Mouse (Mus musculus) heart, postnatal 36 days (tissue): Measurements from ENCODE around the gene Cryba1. TPM values are rescaled to one million over a fixed set of nuclear protein-coding genes. Genes with fewer than 3 reads are reported as not detected.
"Not testable (repeated sequence)": the region's sequence is repeated elsewhere in the genome, so short reads cannot be mapped to it uniquely, and the experiment has no call there.

Experiments used
- DNase-seq, 2 experiments: peaks; one replicate each; pipeline ENCODE4 v3.0.0; 2021 to 2022
- intact Hi-C: fragments of 180-260 bp; cut with DNase I; formaldehyde crosslinking; loops from one replicate; pipeline ENCODE4 v1.15.1; 2025
- total RNA-seq, 2 experiments: library from RNA; stranded (reverse); gene quantifications; 2 replicates each; pipeline ENCODE4 v1.2.3; 2021

Cryba1 gene
- not detected for total RNA-seq

- intact Hi-C loops, result no loop called here
Observed at GRCm38 (mm10) chr11:77725183-77725582, at the start of gene Cryba1. Cryba1 (minus strand) TSS chr11:77725283.

DNA sequence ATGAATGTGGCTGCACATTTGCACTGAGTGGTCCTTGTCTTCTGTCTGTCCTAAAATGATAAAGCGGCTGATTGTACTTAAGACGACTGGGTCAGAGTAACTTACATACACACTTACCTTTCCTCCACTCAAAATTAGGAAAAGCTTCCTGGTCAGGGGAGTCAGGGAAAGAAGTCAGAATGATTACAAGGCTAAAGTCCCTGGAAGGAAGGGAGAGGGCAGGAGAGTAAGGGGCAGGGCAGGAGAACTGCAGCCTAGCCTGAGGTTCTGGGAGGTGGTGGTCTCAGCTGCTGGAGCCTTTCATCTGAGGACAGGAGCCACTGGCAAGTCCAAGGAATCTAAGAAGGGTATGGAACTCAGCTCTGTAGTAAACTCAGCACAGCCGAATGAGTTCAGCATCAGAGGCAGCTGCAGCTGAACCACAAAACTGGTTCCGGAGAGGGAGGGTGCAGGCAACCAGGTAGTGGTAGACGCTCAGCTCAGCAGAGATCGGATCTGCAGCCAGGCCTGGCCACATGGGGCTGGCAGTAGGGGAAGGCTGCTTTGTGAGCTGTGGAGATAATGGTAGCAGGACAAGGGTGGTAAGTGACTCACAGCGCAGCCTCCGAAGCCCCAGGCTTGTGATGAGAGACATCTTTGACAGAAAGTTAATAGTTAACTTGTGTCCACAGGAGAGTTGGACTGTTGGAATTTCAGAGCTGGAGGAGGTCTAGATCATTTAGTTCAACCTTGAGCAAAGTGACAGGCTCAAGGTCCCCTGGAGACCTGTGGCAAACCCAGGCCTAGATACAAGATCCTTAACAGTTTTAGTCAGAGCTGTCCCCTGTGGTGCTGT is 47.0 kb upstream of the Cryba1 start:
- intact Hi-C loops, result no loop called here

More at GRCm38 (mm10) chr11:77725183-77725582, at the start of gene Cryba1:
- no peak for DNase-seq

DNA sequence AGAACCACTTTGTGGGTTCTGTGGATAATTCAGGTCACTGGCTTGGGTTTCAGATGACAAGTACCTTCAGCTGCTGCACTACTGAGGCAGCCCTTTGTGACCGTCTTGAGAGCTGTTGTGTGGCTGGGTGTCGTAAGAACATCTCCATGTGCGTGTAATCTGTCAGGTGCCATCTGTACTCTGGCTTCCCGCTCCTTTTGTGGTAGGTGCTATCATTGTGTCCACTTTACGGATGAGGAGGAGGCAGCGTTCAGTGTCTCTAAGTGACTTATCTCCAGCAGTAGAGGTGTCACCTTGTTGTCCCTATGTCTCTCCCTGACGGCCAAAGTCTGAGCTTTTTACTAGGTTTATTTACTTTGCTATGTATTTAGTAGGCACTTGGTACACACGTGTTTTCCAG is 45.3 kb upstream of the Cryba1 start:
- no peak for DNase-seq
- intact Hi-C loops, result no loop called here

More for the DNA sequence above, 47.0 kb upstream of the Cryba1 start:
- DNase-seq, result no peak

DNA sequence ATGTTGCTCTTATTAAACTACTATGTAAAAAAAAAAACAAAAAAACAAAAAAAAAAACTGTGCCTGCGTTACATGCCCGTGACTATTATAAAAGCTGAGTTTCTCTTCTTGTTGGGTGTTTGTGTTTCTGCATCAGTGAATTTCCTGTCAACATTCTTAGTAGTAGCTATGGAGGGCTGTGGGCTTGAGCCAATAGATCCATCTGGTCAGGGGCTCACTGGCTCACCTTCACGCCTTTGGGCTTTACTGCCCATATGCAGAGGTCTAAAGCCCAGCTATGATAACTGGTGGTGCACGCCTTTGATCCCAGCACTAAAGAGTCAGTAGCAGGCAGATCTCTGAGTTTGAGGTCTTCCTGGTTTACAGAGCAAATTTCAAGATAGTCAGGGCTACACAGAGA is 44.4 kb upstream of the Cryba1 start:
- no peak for DNase-seq
- intact Hi-C loops, result no loop called here

- intact Hi-C loops, result no loop called here
Observed at GRCm38 (mm10) chr11:77766351-77767001, 41.4 kb upstream of the Cryba1 start.

GRCm38 (mm10) chr11:77765459-77765777 is 40.3 kb upstream of the Cryba1 start:
- DNase-seq, result peak in 1 of 2 experiments; percentile 49
- intact Hi-C loops, result no loop called here

More at GRCm38 (mm10) chr11:77766351-77767001, 41.4 kb upstream of the Cryba1 start:
- DNase-seq, result peak; percentile 59 to 65

DNA sequence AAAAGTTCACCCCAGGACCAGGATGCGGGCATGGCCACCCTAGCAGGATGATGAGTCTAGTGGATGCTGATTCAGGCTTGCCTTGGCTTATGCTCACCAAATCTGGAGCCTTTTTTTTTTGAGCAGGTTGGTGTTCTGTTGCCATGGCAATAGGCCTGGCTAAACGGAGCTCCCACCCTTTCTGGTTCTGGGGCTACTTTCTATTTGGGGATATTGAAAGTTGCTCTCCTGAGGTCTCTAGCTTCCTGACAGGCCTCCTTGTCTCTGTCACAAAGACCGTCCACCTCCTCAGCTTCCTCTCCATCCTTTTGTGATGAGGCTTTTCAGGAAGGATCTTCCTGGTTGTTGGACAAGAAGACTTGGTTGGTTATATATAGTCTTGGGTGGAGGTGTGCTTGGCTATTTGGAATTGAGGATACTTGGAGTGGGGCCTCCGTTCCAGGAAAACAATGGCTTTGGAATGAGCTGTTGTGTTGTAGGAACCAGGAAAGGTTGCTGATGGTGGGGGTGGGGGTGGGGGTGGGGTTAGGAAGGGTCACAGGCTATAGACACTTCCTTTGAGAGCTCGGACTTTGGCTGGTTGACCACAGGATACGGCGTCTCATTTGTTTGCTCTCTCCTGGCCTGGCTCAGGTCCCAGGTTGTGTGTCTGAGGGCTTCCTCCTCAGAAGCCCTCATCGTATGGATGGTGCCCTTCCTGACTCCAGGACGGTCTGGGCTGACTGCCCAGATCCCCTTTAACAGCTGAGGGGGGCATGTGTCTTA is 39.8 kb upstream of the Cryba1 start:
- DNase-seq, result peak in 1 of 2 experiments; percentile 36
- intact Hi-C loops, result no loop called here

- intact Hi-C loops, result loop anchor here (1.0 to 2.0 kb wide), 2 partner anchors 29 to 51 kb away; no protein-coding TSS in a partner anchor
- DNase-seq, result peak; percentile 48 to 65
Observed at GRCm38 (mm10) chr11:77763673-77764340, 38.7 kb upstream of the Cryba1 start.

DNA sequence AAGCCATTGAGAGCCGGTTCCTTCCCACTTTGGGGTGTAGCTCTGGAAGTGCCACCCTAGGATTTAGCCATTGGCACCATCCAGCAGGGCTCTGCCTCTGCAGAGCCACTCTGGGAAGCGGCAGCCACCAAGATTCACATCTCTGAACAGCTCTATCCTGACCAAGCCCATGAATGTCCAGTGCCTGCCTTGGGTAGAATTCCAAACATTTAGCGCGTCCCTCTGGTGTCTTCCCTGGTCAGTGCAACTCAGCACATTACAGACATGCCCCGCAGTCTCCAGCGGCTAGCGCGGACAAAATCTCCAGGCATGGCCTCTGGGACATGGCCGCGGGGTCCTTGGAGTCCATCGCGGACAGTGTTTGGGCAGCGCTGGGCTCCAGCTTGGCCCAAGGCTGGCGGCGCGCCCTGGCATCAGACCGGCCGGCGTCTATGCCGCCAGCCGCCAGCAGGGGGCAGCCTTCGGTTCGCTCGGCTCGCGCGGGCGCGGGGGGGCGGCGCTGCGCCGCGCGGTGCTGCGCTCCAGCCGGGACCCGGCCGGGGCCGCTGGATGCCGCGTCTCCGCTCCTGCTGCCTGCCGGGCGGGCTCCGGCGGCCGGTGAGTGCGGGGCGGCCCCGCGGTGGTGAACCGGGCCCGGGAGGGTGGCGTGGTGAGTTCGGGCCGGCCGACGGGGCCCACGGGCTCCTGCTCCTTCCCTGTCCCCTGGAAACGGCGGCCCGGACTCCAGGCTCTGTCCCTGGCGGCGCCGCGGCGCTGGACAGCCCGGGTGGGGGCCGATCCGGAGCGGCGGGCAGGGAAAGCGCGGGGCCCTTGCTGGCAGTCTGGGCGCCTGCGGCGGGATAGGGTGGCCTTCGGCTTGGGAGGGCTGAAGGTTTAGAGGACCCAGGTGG is 37.9 kb upstream of the Cryba1 start, which contains the start of gene Myo18a:
Gene Myo18a, plus strand, starts transcription at position 464 of the 890 bp plus-strand sequence.
- intact Hi-C loops, result loop anchor here (1.0 to 2.0 kb wide), 2 partner anchors 30 to 52 kb away; no protein-coding TSS in a partner anchor
- DNase-seq, result peak; percentile 93

DNA sequence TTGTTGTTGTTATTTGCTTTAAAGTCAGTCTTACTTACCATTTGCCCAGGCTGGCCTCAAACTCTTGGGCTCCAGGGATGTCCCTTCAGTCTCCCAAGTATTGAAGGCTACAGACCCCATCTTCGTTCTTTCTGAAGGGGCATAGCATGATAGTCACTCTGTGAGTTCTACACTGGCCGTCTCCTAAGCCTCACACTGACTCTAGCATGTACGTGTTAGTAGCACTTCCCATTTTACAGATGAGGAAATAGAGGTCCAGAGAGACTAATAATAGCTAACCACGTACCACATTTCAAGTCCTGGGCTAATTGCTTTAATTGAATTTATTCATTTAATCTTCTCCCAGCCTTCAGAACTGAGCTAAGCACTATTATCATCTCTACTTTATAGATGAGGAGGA is 34.9 kb upstream of the Cryba1 start:
- intact Hi-C loops, result loop anchor here (2.0 kb wide), 1 partner anchor 15 kb away; no protein-coding TSS in a partner anchor
- DNase-seq, result no peak

- intact Hi-C loops, result no loop called here
- no peak for DNase-seq
Observed at GRCm38 (mm10) chr11:77753469-77753868, 28.4 kb upstream of the Cryba1 start.

GRCm38 (mm10) chr11:77752525-77752924 is 27.4 kb upstream of the Cryba1 start:
- no peak for DNase-seq
- intact Hi-C loops, result no loop called here

GRCm38 (mm10) chr11:77748996-77749395 is 23.9 kb upstream of the Cryba1 start:
- DNase-seq, result no peak
- intact Hi-C loops, result no loop called here

DNA sequence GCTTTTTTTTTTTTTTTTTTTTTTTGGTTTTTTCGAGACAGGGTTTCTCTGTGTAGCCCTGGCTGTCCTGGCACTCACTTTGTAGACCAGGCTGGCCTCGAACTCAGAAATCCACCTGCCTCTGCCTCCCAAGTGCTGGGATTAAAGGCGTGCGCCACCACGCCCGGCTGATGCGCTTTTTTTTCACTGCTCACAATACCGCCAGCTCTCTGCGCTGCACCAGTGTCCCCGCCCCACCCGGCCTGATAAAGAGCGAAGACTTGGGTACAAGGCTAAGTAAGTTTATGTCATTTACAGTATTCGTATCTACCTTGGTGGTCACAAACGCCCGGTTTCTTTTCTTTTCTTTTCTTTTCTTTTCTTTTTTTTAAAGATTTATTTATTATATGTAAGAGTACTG is 22.0 kb upstream of the Cryba1 start:
- DNase-seq, intact Hi-C loops: not testable (repeated sequence)

DNA sequence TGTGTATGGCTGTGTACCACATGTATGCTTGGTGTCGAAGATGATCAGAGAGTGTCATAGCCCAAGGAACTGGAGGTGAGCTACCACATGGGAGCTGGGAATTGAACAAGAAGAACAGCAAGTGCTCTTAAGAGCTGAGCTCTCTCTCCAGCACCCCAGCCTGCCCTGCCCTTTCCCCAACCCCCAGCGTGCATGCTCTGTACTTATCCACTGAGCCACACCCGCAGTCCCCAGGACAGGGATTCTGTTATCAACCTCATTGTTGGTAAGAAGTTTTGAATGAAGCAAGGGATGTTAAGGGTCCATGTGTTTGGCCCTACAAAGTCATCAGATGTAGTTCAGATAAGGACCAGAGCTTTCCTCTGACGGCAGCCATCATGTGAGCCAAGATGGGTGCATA is 21.6 kb upstream of the Cryba1 start:
- DNase-seq, result no peak
- intact Hi-C loops, result no loop called here

DNA sequence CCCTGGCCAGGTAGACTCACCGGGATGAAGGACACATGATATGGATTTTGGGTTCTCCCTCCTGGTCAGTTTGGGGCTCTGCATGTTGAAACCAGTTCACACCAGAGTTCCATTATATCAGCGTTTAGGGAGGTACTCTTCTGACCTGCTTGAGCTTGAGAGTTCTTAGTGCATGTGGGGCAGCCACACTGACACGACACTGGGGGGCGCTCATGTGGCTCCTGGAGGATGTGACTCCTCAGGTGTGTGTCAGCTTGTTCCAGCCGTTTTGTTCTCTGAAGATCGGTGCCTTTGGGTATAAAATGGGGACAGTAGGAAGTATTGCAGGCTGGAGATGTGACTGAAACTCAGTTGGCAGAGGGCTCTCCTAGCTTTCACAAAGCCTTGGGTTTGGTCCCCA is 18.9 kb upstream of the Cryba1 start:
- peak; percentile 15 to 26 for DNase-seq
- intact Hi-C loops, result loop anchor here (2.0 kb wide), 1 partner anchor 17 kb away; no protein-coding TSS in a partner anchor

DNA sequence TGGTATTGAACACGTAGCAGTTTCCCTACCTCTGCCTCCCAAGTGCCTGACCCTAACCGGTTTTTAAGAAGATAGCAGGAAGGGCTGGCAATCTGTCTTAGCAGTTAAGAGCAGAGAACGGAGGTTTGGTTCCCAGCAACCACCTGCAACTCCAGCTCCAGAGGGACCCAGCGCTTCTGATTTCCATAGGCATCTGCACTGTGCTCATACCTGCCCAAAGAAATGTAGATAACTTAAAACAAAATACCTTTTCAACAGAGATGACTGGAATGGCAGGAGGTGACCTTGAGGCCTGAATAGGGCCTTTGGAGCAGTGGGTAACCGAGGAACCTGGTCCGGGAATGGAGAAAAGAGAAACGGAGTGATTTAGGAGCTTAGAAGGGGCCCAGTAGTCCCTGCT is 13.5 kb upstream of the Cryba1 start:
- DNase-seq, result no peak
- intact Hi-C loops, result no loop called here

GRCm38 (mm10) chr11:77737289-77737688 is 12.2 kb upstream of the Cryba1 start:
- intact Hi-C loops, result loop anchor here (1.0 to 2.0 kb wide), 3 partner anchors 56 to 230 kb away; no protein-coding TSS in a partner anchor

GRCm38 (mm10) chr11:77728587-77728986 is 3.5 kb upstream of the Cryba1 start:
- DNase-seq, result no peak
- intact Hi-C loops, result no loop called here

More at GRCm38 (mm10) chr11:77737289-77737688, 12.2 kb upstream of the Cryba1 start:
- DNase-seq, result peak; percentile 83 to 91
